ENCODE assay signal across 20 mouse cellular contexts in the genomic region with DNA sequence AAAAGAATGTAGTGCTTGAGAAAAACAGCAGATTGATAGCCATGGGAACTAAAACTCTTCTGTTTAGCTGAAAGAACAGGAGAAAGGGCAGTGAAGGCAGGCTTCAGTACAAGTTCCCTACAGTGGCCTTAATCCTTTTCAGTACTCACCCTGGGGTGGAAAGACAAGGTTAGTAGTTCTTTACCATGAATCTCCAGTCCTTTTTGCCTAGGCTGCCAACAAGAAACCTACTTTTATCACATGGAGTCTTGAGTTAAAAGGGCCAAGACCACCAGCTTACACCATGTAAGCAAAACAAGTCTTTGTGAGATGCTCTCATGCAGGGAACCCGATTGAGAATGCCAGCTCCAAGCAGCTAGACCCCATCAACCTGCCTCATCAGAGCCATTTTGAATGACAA. TPM values are rescaled to one million over a fixed set of nuclear protein-coding genes. Genes with fewer than 3 reads are reported as not detected.
DNase-seq lines count a peak whose midpoint lies in the region; ATAC-seq and TF ChIP-seq lines count a peak whose summit lies in the region.
"Had no signal": no experiment of that assay in that cellular context is flagged by ENCODE, and none has a peak within 500 bp of the region (broad histone marks: within the 10 kb centered on the region; RNA-seq: fewer than 3 reads in every experiment).

No protein-coding gene starts in this region.

- H3K9ac ChIP-seq in forebrain, embryonic 11.5 days (ENCODE audit: low read length) = no peak overlapping the region
- no peak overlapping the region for H3K9ac ChIP-seq in forebrain, embryonic 15.5 days (replicated peaks)
- H3K9ac ChIP-seq in neural tube, embryonic 11.5 days (ENCODE audit: low read length) = no peak overlapping the region
- no peak overlapping the region for H3K9ac ChIP-seq in neural tube, embryonic 15.5 days (replicated peaks)
- H3K9ac ChIP-seq: embryonic facial prominence, embryonic 12.5 days; forebrain, embryonic 12.5 days; forebrain, postnatal 0 days had no signal

- ATAC-seq in forebrain, embryonic 11.5 days (replicated peaks; ENCODE audit: low FRiP score) = no peak
- ATAC-seq in forebrain, embryonic 15.5 days (replicated peaks) = no peak
- ATAC-seq in neural tube, embryonic 11.5 days (ENCODE audit: insufficient read depth, low FRiP score, low TSS enrichment) = no peak
- ATAC-seq in neural tube, embryonic 15.5 days (ENCODE audit: low FRiP score) = no peak
- ATAC-seq: forebrain, embryonic 14.5 days; forebrain, postnatal 0 days had no signal

- TF ChIP-seq CTCF in layer of hippocampus, adult 2 months (conservative IDR thresholded peaks at IDR 0.05) = no peak

- H3K4me1 ChIP-seq in forebrain, embryonic 11.5 days (replicated peaks; ENCODE audit: control insufficient read depth, insufficient read depth, low read length) = peaks cover 13% of the 10 kb centered on the region; the same call in 1 of the 2 replicates
- peaks cover 30% of the 10 kb centered on the region for H3K4me1 ChIP-seq in forebrain, embryonic 15.5 days
- 0 out of 2 replicates have a peak, but pooled peaks cover 2% of the 10 kb centered on the region for H3K4me1 ChIP-seq in neural tube, embryonic 11.5 days (ENCODE audit: control insufficient read depth, insufficient read depth, low read length)
- H3K4me1 ChIP-seq in neural tube, embryonic 15.5 days = peaks cover 8% of the 10 kb centered on the region

- peaks cover 10% of the 10 kb centered on the region; the same call in 1 of the 2 replicates for H3K27me3 ChIP-seq in forebrain, embryonic 11.5 days (ENCODE audit: control insufficient read depth, insufficient read depth, low read length)
- H3K27me3 ChIP-seq in forebrain, embryonic 15.5 days = no peaks in the 10 kb centered on the region
- H3K27me3 ChIP-seq in neural tube, embryonic 11.5 days (ENCODE audit: control insufficient read depth, insufficient read depth, low read length) = peaks cover 8% of the 10 kb centered on the region; the same call in 1 of the 2 replicates
- H3K27me3 ChIP-seq in neural tube, embryonic 15.5 days (replicated peaks) = no peaks in the 10 kb centered on the region
- H3K27me3 ChIP-seq: embryonic facial prominence, embryonic 12.5 days had no signal

- no peak overlapping the region for H3K4me2 ChIP-seq in forebrain, embryonic 11.5 days (ENCODE audit: low read depth, low read length, severe bottlenecking)
- no peak overlapping the region for H3K4me2 ChIP-seq in forebrain, embryonic 15.5 days (replicated peaks)
- no peak overlapping the region for H3K4me2 ChIP-seq in neural tube, embryonic 11.5 days (ENCODE audit: low read depth)
- H3K4me2 ChIP-seq in neural tube, embryonic 15.5 days = no peak overlapping the region
- H3K4me2 ChIP-seq: embryonic facial prominence, embryonic 12.5 days; forebrain, embryonic 12.5 days had no signal

- H3K4me3 ChIP-seq in forebrain, embryonic 11.5 days (ENCODE audit: low read depth, low read length) = no peak overlapping the region
- H3K4me3 ChIP-seq in forebrain, embryonic 15.5 days = no peak overlapping the region
- H3K4me3 ChIP-seq in layer of hippocampus, adult 2 months = no peak overlapping the region
- H3K4me3 ChIP-seq in neural tube, embryonic 11.5 days (ENCODE audit: low read depth, low read length) = no peak overlapping the region
- H3K4me3 ChIP-seq in neural tube, embryonic 15.5 days (replicated peaks) = no peak overlapping the region
- H3K4me3 ChIP-seq: embryonic facial prominence, embryonic 10.5 days; embryonic facial prominence, embryonic 12.5 days; forebrain, embryonic 12.5 days had no signal

- H3K27ac ChIP-seq in forebrain, embryonic 11.5 days (ENCODE audit: low read depth, low read length) = peak overlapping the region; percentile 31; the same call in 1 of the 2 replicates
- H3K27ac ChIP-seq in forebrain, embryonic 15.5 days (replicated peaks) = no peak overlapping the region
- 0 out of 2 replicates have a peak overlapping the region, but pooled peaks have one; percentile 1 for H3K27ac ChIP-seq in layer of hippocampus, adult 2 months
- no peak overlapping the region for H3K27ac ChIP-seq in neural tube, embryonic 11.5 days (ENCODE audit: low read depth, low read length)
- no peak overlapping the region for H3K27ac ChIP-seq in neural tube, embryonic 15.5 days (replicated peaks)
- H3K27ac ChIP-seq: embryonic facial prominence, embryonic 10.5 days; embryonic facial prominence, embryonic 12.5 days; forebrain, embryonic 12.5 days had no signal

- H3K36me3 ChIP-seq in forebrain, embryonic 11.5 days (ENCODE audit: control insufficient read depth, insufficient read depth, low read length) = no peaks in the 10 kb centered on the region
- H3K36me3 ChIP-seq in forebrain, embryonic 15.5 days = no peaks in the 10 kb centered on the region
- H3K36me3 ChIP-seq in neural tube, embryonic 11.5 days (ENCODE audit: control insufficient read depth, insufficient read depth, low read length) = no peaks in the 10 kb centered on the region
- no peaks in the 10 kb centered on the region for H3K36me3 ChIP-seq in neural tube, embryonic 15.5 days
- H3K36me3 ChIP-seq: embryonic facial prominence, embryonic 12.5 days; forebrain, embryonic 12.5 days had no signal

- no peak for DNase-seq in forebrain, embryonic 11.5 days (ENCODE audit: low spot score)
- DNase-seq in layer of hippocampus, adult 2 months (ENCODE audit: low spot score in 2 of 2) = no peak
- no peak for DNase-seq in layer of hippocampus, postnatal 14 days (ENCODE audit: low spot score in 2 of 2)
- peak; percentile 21 for DNase-seq in neural tube, embryonic 11.5 days (ENCODE audit: low spot score)
- no peak for DNase-seq in ovary, postnatal 10 days (ENCODE audit: low spot score)
- DNase-seq: adrenal gland, adult 2 months; adrenal gland, postnatal 10 days; adrenal gland, postnatal 25 days; cerebellum, adult 11-12 months; cerebellum, adult 2 months; cerebellum, adult 9-10 months; cerebellum, postnatal 10 days; cerebellum, postnatal 25 days; forebrain, postnatal 0 days had no signal

- H3K9me3 ChIP-seq in forebrain, embryonic 11.5 days (ENCODE audit: control insufficient read depth, low read length) = no peaks in the 10 kb centered on the region
- H3K9me3 ChIP-seq in forebrain, embryonic 15.5 days = no peaks in the 10 kb centered on the region
- H3K9me3 ChIP-seq in neural tube, embryonic 11.5 days (ENCODE audit: control insufficient read depth, low read length) = no peaks in the 10 kb centered on the region
- H3K9me3 ChIP-seq in neural tube, embryonic 15.5 days (replicated peaks) = no peaks in the 10 kb centered on the region
- H3K9me3 ChIP-seq: embryonic facial prominence, embryonic 10.5 days; embryonic facial prominence, embryonic 12.5 days; forebrain, embryonic 12.5 days had no signal

- 37% methylated on average over 1 of the region's 1 CpGs for WGBS in forebrain, embryonic 11.5 days
- WGBS in forebrain, embryonic 15.5 days = 22% methylated on average over 1 of the region's 1 CpGs
- WGBS in neural tube, embryonic 11.5 days = 32% methylated on average over 1 of the region's 1 CpGs
- 22% methylated on average over 1 of the region's 1 CpGs for WGBS in neural tube, embryonic 15.5 days

RNA-seq across cellular contexts. Expression of a gene that starts 29.8 kb away (rescaled TPM):
- polyA plus RNA-seq in forebrain, embryonic 11.5 days (2014; fragmentation: Nextera tagmentation; extraction: Ambion mirVana) = 42.3 and 53.9 TPM in 2 replicates
- polyA plus RNA-seq in forebrain, embryonic 15.5 days (2015; fragmentation: Nextera tagmentation; extraction: Ambion mirVana) = 39.2 TPM in 2 replicates
- total RNA-seq in layer of hippocampus, adult 2 months (2021) = 10 to 100 TPM; 18.7 to 19.4 TPM
- total RNA-seq in layer of hippocampus, postnatal 14 days (2021) = 10 to 100 TPM; 26.7 TPM
- polyA plus RNA-seq in neural tube, embryonic 11.5 days (2014; fragmentation: Nextera tagmentation; extraction: Ambion mirVana) = 46.8 and 51.3 TPM in 2 replicates
- 24.6 and 30.2 TPM in 2 replicates for polyA plus RNA-seq in neural tube, embryonic 15.5 days (2015; fragmentation: Nextera tagmentation; extraction: Ambion mirVana)

Comparison
In these comparisons a context has a peak if more than half of its experiments do, and no peak if none do; other contexts are left out.
1. H3K27ac ChIP-seq: peak in forebrain, embryonic 11.5 days (single experiment) and layer of hippocampus, adult 2 months (single experiment); none in forebrain, embryonic 15.5 days (single experiment), neural tube, embryonic 11.5 days (single experiment) and neural tube, embryonic 15.5 days (single experiment).